Mouse (Mus musculus): ENCODE data around the gene Epb41. TPM values are rescaled to one million over a fixed set of nuclear protein-coding genes. Genes with fewer than 3 reads are reported as not detected.

Epb41 gene
- polyA plus RNA-seq, 1 experiment = 7.1 TPM

DNA sequence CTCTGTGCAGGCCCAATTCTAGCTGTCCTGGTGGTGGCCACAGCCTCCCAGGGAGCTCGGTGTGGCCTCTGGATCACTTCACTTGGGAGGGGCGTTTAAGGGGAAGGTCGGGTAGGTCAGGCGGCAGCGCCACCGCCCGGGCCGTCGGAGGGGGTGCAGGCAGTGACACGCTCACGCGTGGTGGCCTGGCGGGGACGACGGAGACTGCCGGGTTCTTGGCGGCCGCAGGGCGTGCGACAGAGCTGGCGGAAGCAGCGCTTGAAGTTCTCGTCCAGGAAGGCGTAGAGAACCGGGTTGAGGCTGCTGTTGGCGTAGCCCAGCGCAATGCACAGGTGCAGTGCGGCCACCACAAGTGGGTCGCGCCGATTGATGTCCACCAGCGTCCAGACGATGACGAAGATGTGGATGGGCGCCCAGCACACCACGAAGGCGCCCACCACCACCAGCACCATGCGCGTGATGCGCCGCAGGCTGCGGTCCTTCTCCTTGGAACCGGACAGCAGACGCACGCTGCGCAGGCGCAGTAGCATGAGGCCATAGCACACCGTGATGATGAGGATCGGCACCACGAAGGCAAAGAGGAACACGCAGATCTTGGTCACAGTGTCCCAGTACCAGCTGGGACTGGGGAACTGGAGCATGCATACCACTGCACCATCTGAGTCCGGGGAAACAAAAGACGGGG lies 38.4 kb upstream of the Epb41 start:
- Histone ChIP-seq H3K79me3 (ENCODE audit: low read depth) (no peaks in the 10 kb centered on the region), H3K27me3 (ENCODE audit: control insufficient read depth, insufficient read depth, insufficient read length) (peaks cover 63% of the 10 kb centered on the region), H3ac (ENCODE audit: control insufficient read depth, insufficient read length, low read depth) (no peak overlapping the region), H3K36me3 (ENCODE audit: control insufficient read depth, insufficient read depth) (no peaks in the 10 kb centered on the region), H3K79me2 (ENCODE audit: control insufficient read depth, insufficient read depth) (no peaks in the 10 kb centered on the region), H3K4me3 (ENCODE audit: insufficient read depth, poor library complexity, severe bottlenecking) (no peak overlapping the region)
- no peak for TF ChIP-seq CEBPB (IDR thresholded peaks at IDR 0.05; ENCODE audit: low read depth)
- no peak for TF ChIP-seq FOSL1 (IDR thresholded peaks at IDR 0.05; ENCODE audit: insufficient read depth, low read length, poor library complexity, severe bottlenecking)
- no peak for TF ChIP-seq MAX (IDR thresholded peaks at IDR 0.05)
- TF ChIP-seq USF1 (IDR thresholded peaks at IDR 0.05; ENCODE audit: low read depth) = no peak
- no peak for TF ChIP-seq CTCF (IDR thresholded peaks at IDR 0.05; ENCODE audit: control insufficient read depth, insufficient read depth, insufficient read length)
- TF ChIP-seq MYOD1 (IDR thresholded peaks at IDR 0.05; ENCODE audit: control insufficient read depth, insufficient read length, low read depth) = no peak
- TF ChIP-seq MYOG (IDR thresholded peaks at IDR 0.05; ENCODE audit: control insufficient read depth, extremely low read depth, insufficient read length) = no peak

DNA sequence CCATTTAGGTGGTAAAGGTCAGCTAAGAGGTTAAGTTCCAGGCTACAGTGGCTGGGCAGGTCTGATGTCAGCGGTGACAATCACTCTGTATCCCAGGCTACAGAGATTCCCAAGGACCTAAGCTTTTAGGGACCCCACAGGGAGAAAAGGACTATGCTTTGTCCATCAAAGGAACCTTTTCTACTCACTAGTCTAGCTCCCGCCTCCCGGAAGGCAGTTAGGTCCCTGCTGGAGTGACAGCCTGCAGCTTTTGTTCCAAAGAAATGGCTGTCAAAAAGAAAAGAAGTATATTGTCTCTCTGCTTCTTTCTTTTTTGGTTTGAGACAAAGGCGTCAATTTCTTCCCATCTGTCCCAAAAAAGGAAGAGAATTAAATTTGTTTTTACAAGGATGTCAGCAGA lies 36.1 kb upstream of the Epb41 start:
- Histone ChIP-seq H3K79me3 (ENCODE audit: low read depth) (no peaks in the 10 kb centered on the region), H3K79me2 (ENCODE audit: control insufficient read depth, insufficient read depth) (no peaks in the 10 kb centered on the region), H3K36me3 (ENCODE audit: control insufficient read depth, insufficient read depth) (no peaks in the 10 kb centered on the region), H3K4me3 (ENCODE audit: insufficient read depth, poor library complexity, severe bottlenecking) (no peak overlapping the region), H3ac (ENCODE audit: control insufficient read depth, insufficient read length, low read depth) (no peak overlapping the region), H3K27me3 (ENCODE audit: control insufficient read depth, insufficient read depth, insufficient read length) (peaks cover 58% of the 10 kb centered on the region)
- TF ChIP-seq CEBPB (IDR thresholded peaks at IDR 0.05; ENCODE audit: low read depth) (no peak), MAX (IDR thresholded peaks at IDR 0.05) (no peak), FOSL1 (IDR thresholded peaks at IDR 0.05; ENCODE audit: insufficient read depth, low read length, poor library complexity, severe bottlenecking) (no peak), MYOG (IDR thresholded peaks at IDR 0.05; ENCODE audit: control insufficient read depth, extremely low read depth, insufficient read length) (no peak)

DNA sequence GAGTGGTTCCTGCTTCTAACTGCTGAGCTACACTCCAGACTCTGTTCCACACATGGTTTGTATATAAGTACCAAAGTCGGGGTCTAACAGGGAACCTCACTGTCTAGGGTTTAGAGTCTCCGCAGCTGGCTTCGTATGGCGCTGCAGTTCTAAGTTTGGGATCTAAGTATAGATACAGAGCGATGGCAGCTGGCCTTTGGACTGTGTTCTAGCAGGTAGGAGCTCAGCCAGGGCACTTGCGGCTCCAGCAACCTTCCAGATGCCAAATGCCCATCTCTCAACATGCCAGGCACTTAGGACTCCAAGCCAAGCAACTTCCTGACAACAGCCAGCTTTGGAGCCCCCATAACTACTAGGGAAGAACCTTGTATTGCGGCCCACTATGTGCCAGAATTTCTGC lies 33.1 kb upstream of the Epb41 start:
- TF ChIP-seq FOSL1 (IDR thresholded peaks at IDR 0.05; ENCODE audit: insufficient read depth, low read length, poor library complexity, severe bottlenecking) (no peak), CTCF (IDR thresholded peaks at IDR 0.05; ENCODE audit: control insufficient read depth, insufficient read depth, insufficient read length) (no peak), CEBPB (IDR thresholded peaks at IDR 0.05; ENCODE audit: low read depth) (no peak), MAX (IDR thresholded peaks at IDR 0.05) (no peak), MYOG (IDR thresholded peaks at IDR 0.05; ENCODE audit: control insufficient read depth, extremely low read depth, insufficient read length) (no peak), MYOD1 (IDR thresholded peaks at IDR 0.05; ENCODE audit: control insufficient read depth, insufficient read length, low read depth) (no peak), USF1 (IDR thresholded peaks at IDR 0.05; ENCODE audit: low read depth) (no peak)
- no peak overlapping the region for H3ac ChIP-seq (ENCODE audit: control insufficient read depth, insufficient read length, low read depth)
- no peaks in the 10 kb centered on the region for H3K36me3 ChIP-seq (ENCODE audit: control insufficient read depth, insufficient read depth)
- H3K79me3 ChIP-seq (ENCODE audit: low read depth) = no peaks in the 10 kb centered on the region
- no peak overlapping the region for H3K4me3 ChIP-seq (ENCODE audit: insufficient read depth, poor library complexity, severe bottlenecking)
- peaks cover 47% of the 10 kb centered on the region for H3K27me3 ChIP-seq (ENCODE audit: control insufficient read depth, insufficient read depth, insufficient read length)
- no peaks in the 10 kb centered on the region for H3K79me2 ChIP-seq (ENCODE audit: control insufficient read depth, insufficient read depth)

DNA sequence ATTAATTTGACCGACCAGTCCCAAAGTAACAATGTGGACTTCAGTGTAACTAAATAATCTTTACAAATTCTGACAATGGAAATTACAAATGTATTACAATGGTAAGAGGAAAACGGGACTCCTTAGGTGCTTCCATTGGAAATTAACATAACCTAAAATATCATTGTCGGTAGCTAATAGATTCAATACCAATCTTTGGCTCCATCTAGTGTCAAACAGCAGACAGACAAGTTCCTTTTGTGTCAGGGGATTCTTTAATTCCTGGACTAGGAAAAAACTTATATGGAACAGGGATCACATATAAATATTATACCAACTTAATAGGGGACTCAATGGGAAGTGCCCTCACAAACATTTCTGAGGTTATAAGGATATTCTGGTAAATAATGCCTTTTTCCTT lies 26.0 kb upstream of the Epb41 start:
- Histone ChIP-seq H3ac (ENCODE audit: control insufficient read depth, insufficient read length, low read depth) (no peak overlapping the region), H3K79me2 (ENCODE audit: control insufficient read depth, insufficient read depth) (no peaks in the 10 kb centered on the region), H3K79me3 (ENCODE audit: low read depth) (no peaks in the 10 kb centered on the region), H3K4me3 (ENCODE audit: insufficient read depth, poor library complexity, severe bottlenecking) (no peak overlapping the region), H3K36me3 (ENCODE audit: control insufficient read depth, insufficient read depth) (no peaks in the 10 kb centered on the region), H3K27me3 (ENCODE audit: control insufficient read depth, insufficient read depth, insufficient read length) (peaks cover 37% of the 10 kb centered on the region)
- TF ChIP-seq CTCF (IDR thresholded peaks at IDR 0.05; ENCODE audit: control insufficient read depth, insufficient read depth, insufficient read length) (no peak), CEBPB (IDR thresholded peaks at IDR 0.05; ENCODE audit: low read depth) (no peak)

DNA sequence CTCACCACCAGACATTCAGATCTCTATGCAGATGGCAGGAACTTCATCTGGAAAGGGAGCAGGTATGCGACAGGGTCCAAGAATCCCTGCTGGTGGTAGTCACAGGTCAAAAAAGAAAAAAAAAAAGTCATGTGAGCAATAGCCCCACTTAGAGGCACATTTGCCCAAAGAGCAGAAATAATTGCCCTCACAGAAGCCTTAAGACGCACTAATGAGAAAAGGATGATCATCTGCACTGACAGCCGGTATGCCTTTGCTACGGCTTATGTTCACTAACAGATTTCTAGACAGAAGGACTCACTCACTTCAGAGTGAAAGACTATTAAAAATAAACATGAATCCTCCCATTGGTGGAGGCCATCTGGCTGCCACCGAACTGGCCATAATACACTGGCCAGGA lies 24.4 kb upstream of the Epb41 start:
- H3K4me3 ChIP-seq (ENCODE audit: insufficient read depth, poor library complexity, severe bottlenecking) = no peak overlapping the region
- TF ChIP-seq FOSL1 (IDR thresholded peaks at IDR 0.05; ENCODE audit: insufficient read depth, low read length, poor library complexity, severe bottlenecking) (no peak), MAX (IDR thresholded peaks at IDR 0.05) (no peak), MYOG (IDR thresholded peaks at IDR 0.05; ENCODE audit: control insufficient read depth, extremely low read depth, insufficient read length) (no peak), CEBPB (IDR thresholded peaks at IDR 0.05; ENCODE audit: low read depth) (no peak), USF1 (IDR thresholded peaks at IDR 0.05; ENCODE audit: low read depth) (no peak), CTCF (IDR thresholded peaks at IDR 0.05; ENCODE audit: control insufficient read depth, insufficient read depth, insufficient read length) (no peak), MYOD1 (IDR thresholded peaks at IDR 0.05; ENCODE audit: control insufficient read depth, insufficient read length, low read depth) (no peak)
- H3ac ChIP-seq (ENCODE audit: control insufficient read depth, insufficient read length, low read depth) = no peak overlapping the region
- peaks cover 37% of the 10 kb centered on the region for H3K27me3 ChIP-seq (ENCODE audit: control insufficient read depth, insufficient read depth, insufficient read length)
- no peaks in the 10 kb centered on the region for H3K79me3 ChIP-seq (ENCODE audit: low read depth)
- no peaks in the 10 kb centered on the region for H3K79me2 ChIP-seq (ENCODE audit: control insufficient read depth, insufficient read depth)
- H3K36me3 ChIP-seq (ENCODE audit: control insufficient read depth, insufficient read depth) = no peaks in the 10 kb centered on the region

DNA sequence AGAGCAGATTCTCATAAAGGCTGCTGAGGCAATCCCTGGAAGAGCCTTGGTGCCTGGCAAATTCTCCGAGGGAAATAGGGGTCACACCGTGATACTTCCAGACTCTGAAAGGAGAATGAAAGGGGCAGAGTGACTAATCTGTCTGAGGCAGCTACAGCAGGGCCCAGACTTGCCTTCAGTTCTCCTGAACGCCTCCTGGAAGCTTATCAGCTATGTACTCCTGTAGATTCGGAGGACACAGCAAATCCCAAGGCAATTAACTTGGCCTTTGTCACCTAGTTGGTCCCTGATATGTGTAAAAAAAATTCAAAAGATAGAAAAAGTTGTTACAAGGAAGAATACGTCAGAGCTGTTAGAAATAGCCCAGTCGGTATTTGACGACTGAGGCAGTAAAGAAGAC lies 19.9 kb upstream of the Epb41 start:
- H3K27me3 ChIP-seq (ENCODE audit: control insufficient read depth, insufficient read depth, insufficient read length) = peaks cover 17% of the 10 kb centered on the region
- H3K79me3 ChIP-seq (ENCODE audit: low read depth) = no peaks in the 10 kb centered on the region
- no peak for TF ChIP-seq MYOG (IDR thresholded peaks at IDR 0.05; ENCODE audit: control insufficient read depth, extremely low read depth, insufficient read length)
- no peak for TF ChIP-seq USF1 (IDR thresholded peaks at IDR 0.05; ENCODE audit: low read depth)
- no peak for TF ChIP-seq CTCF (IDR thresholded peaks at IDR 0.05; ENCODE audit: control insufficient read depth, insufficient read depth, insufficient read length)
- TF ChIP-seq MAX (IDR thresholded peaks at IDR 0.05) = no peak
- no peak for TF ChIP-seq MYOD1 (IDR thresholded peaks at IDR 0.05; ENCODE audit: control insufficient read depth, insufficient read length, low read depth)
- no peak for TF ChIP-seq FOSL1 (IDR thresholded peaks at IDR 0.05; ENCODE audit: insufficient read depth, low read length, poor library complexity, severe bottlenecking)
- TF ChIP-seq CEBPB (IDR thresholded peaks at IDR 0.05; ENCODE audit: low read depth) = no peak

More for the DNA sequence above, 19.9 kb upstream of the Epb41 start:
- no peak overlapping the region for H3ac ChIP-seq (ENCODE audit: control insufficient read depth, insufficient read length, low read depth)
- H3K4me3 ChIP-seq (ENCODE audit: insufficient read depth, poor library complexity, severe bottlenecking) = no peak overlapping the region
- H3K36me3 ChIP-seq (ENCODE audit: control insufficient read depth, insufficient read depth) = no peaks in the 10 kb centered on the region
- no peaks in the 10 kb centered on the region for H3K79me2 ChIP-seq (ENCODE audit: control insufficient read depth, insufficient read depth)

Measured in C2C12 (cell line).